Comparison of ENCODE assay signal across 19 mouse cellular contexts in the genomic region with DNA sequence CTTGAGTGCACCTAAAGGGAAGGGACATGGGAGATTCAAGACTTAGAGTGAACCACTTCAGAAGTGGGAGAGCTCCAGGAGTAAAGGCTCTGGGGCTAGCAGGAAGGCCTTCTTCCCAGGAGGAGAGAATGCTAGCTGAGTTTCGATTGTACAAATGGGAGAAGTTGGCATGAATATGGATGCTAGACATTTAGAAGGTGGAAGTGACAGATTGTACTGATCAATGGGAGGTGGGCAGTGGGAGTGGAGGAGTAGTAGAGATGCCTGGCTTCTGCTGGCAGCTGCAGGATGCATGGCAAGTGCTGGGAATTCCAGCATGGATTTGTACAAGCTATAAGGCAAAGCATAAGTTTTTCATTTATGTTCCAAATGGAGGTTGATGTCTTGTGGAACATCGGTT.
DNase-seq lines count a peak whose midpoint lies in the region; ATAC-seq lines count a peak whose summit lies in the region.
"Had no signal": no experiment of that assay in that cellular context is flagged by ENCODE, and none has a peak within 500 bp of the region (broad histone marks: within the 10 kb centered on the region; RNA-seq: fewer than 3 reads in every experiment).

No protein-coding gene starts in this region.

- no peaks in the 10 kb centered on the region for H3K9me3 ChIP-seq in hindbrain, embryonic 11.5 days (ENCODE audit: control insufficient read depth, low read length)
- H3K9me3 ChIP-seq: forebrain, embryonic 13.5 days had no signal

- H3K27ac ChIP-seq in hindbrain, embryonic 11.5 days (ENCODE audit: low read depth, low read length) = no peak overlapping the region
- H3K27ac ChIP-seq: embryonic facial prominence, embryonic 10.5 days; forebrain, embryonic 13.5 days; gastrocnemius, adult 2 months; heart, embryonic 13.5 days; hindbrain, embryonic 14.5 days had no signal

- no peaks in the 10 kb centered on the region for H3K4me1 ChIP-seq in hindbrain, embryonic 11.5 days (replicated peaks; ENCODE audit: control insufficient read depth, insufficient read depth, low read length)
- H3K4me1 ChIP-seq: embryonic facial prominence, embryonic 10.5 days; forebrain, embryonic 13.5 days; heart, embryonic 13.5 days had no signal

- no peaks in the 10 kb centered on the region for H3K36me3 ChIP-seq in hindbrain, embryonic 11.5 days (ENCODE audit: control insufficient read depth, insufficient read depth, low read length)
- H3K36me3 ChIP-seq: embryonic facial prominence, embryonic 10.5 days; heart, embryonic 13.5 days had no signal

- H3K4me2 ChIP-seq in hindbrain, embryonic 11.5 days (replicated peaks; ENCODE audit: low read depth, low read length) = no peak overlapping the region
- H3K4me2 ChIP-seq: forebrain, embryonic 13.5 days; heart, embryonic 13.5 days; hindbrain, embryonic 14.5 days had no signal

- WGBS in hindbrain, embryonic 11.5 days = 86% methylated on average over 2 of the region's 2 CpGs

- no peak for ATAC-seq in hindbrain, embryonic 11.5 days (ENCODE audit: low FRiP score)
- ATAC-seq: forebrain, embryonic 13.5 days had no signal

- H3K4me3 ChIP-seq in hindbrain, embryonic 11.5 days (ENCODE audit: low read depth, low read length) = no peak overlapping the region
- H3K4me3 ChIP-seq: embryonic facial prominence, embryonic 10.5 days; forebrain, embryonic 13.5 days; gastrocnemius, adult 2 months; heart, embryonic 13.5 days had no signal

- intact Hi-C loops in left cerebral cortex, postnatal 4 days (cut with DNase I) = no loop called here

- DNase-seq in frontal cortex, postnatal 36 days (ENCODE audit: low spot score in 2 of 2) = peak; percentile 18 to 36
- no peak for DNase-seq in frontal cortex, postnatal 25 days (ENCODE audit: low spot score in 2 of 2)
- peak; percentile 15 for DNase-seq in left cerebral cortex, adult 11 months (ENCODE audit: low spot score)
- no peak for DNase-seq in left cerebral cortex, postnatal 4 days
- DNase-seq in brain, adult 2 months (ENCODE audit: low read depth, low spot score) = peak; percentile 68
- DNase-seq in layer of hippocampus, adult 9-10 months (ENCODE audit: low spot score) = peak; percentile 3
- no peak for DNase-seq in hindbrain, embryonic 11.5 days (ENCODE audit: low spot score)
- DNase-seq in cerebellum, adult 18-20 months = no peak
- DNase-seq: adrenal gland, postnatal 10 days; cerebellum, adult 11-12 months; cerebellum, adult 9-11 months; forebrain, postnatal 0 days; gastrocnemius, adult 2 months; gastrocnemius, postnatal 25 days; heart, postnatal 4 days had no signal

- H3K9ac ChIP-seq in hindbrain, embryonic 11.5 days (ENCODE audit: low read depth, low read length) = no peak overlapping the region
- H3K9ac ChIP-seq: forebrain, embryonic 13.5 days; forebrain, postnatal 0 days; heart, embryonic 13.5 days; hindbrain, embryonic 14.5 days had no signal

- no peaks in the 10 kb centered on the region for H3K27me3 ChIP-seq in hindbrain, embryonic 11.5 days (ENCODE audit: control insufficient read depth, insufficient read depth, low read length)
- H3K27me3 ChIP-seq: forebrain, embryonic 13.5 days; heart, embryonic 13.5 days had no signal

Comparison
In these comparisons a context has a peak if more than half of its experiments do, and no peak if none do; other contexts are left out.
1. DNase-seq: peak in frontal cortex, postnatal 36 days (2 of 2), left cerebral cortex, adult 11 months (single experiment), brain, adult 2 months (single experiment) and layer of hippocampus, adult 9-10 months (single experiment); none in frontal cortex, postnatal 25 days (0 of 2), left cerebral cortex, postnatal 4 days (single experiment), hindbrain, embryonic 11.5 days (single experiment) and cerebellum, adult 18-20 months (0 of 2).